Mouse (Mus musculus) right cerebral cortex, postnatal 4 days (tissue): ENCODE results near the gene 1700034I23Rik.
"Not testable (repeated sequence)": the region's sequence is repeated elsewhere in the genome, so short reads cannot be mapped to it uniquely, and the experiment has no call there.

ENCODE experiments used
- DNase-seq: peaks from one replicate; pipeline ENCODE4 v3.0.0-alpha.2; 2022

The 1700034I23Rik gene

DNA sequence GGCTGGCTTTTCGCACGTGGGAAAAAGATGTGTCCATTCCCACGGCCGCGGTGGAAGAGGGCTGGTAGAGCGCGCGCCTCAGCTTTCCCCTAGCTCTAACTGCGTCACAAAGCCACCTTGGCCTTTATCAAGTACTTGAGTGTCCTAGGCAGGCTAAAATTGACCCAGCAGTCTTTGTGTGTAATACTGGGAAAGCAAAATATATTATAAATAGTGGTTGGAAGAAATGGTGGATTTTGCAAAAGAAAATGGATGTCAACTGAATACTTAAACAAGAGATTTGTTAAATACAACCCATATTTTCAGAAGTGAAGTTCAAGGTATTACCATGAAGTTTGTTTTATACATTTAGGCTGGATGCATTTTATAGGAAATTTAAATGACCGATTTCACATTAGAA, at the start of gene 1700034I23Rik:
TSS of gene 1700034I23Rik (minus strand) at position 101 of the 400 bp plus-strand sequence.
- not testable (repeated sequence) for DNase-seq

DNA sequence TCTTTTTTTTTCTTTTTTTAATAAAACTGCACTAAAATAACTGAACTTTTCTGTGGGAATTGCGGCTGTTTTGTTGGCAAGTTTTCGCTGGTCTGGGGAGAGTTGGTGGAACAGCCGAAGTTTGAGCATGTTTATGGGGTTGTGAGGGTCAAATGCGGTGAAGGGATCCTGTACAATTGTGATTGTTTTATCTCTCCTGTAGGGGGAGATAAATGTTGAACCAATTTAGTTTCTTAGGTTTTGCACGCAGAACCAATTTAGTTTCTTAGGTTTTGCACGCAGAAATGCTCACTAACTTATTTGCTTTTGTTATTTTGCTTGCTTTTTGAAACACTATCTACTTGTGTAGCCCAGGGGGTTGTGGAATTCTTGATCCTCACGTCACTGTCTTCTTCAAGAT, 49.0 kb upstream of the 1700034I23Rik start:
- no peak for DNase-seq

DNA sequence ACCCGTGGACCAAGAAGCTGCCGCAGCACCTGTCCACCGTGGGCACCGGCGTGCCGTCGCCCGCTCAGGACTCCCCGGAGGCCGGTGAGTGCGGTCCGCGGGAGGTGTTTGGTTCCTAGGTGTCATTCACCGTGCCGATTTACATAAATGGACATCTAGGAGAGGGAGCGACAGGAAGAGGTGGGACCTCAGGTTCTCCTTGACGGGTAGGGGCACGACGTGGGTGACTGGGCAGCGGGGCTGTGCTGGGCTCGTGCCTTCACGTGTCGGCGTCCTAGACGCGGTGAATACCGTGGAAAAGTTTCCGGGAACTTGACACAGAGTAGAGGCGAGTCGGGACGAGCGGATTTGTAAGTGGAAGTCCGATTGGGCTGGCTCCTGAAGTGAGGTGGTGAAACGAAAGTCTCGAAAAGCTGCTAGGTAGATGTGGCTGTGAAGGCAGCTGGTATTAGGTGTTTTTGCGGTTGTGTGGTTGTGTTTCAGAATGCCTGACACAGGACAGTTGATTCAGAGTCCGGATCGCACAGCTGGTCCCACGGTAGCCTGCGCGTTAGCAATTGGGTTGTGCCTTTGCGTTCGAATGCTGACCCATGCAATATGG, 48.4 kb upstream of the 1700034I23Rik start:
- DNase-seq, result peak; percentile 16

DNA sequence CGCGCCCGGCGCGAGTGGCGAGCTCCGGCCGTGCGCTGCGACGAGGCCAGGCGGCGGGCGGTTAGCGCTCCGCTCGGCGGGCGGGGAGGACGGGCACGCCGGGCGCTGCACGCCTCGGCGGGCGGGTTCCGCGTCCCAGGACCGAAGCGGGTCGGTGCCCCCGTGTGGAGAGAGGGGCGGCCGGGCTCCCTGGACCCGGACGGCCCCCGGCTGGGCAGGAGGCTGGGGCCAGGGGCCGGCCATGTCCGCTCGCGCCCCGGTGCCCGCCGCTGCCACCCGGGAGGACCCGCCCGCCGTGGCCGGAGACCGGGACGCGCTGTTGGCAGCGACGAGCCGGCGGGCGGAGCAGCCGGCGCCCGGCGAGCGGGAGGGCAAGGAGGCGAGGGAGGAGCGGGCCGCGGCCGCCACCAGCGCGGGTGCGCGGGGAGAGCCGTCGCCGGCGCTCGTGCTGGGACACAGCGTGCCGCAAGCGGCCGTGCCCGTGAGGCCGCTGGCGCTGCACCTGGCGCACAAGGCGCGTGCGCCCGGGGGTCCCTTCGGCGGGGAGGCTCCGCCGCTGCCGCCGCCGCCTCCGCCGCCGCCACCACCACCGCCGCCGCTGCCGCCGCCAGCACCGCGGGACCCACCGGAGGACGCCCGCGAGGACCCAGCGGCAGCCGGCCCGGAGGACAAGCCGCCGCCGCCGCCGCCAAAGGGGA, 47.7 kb upstream of the 1700034I23Rik start:
- peak; percentile 44 for DNase-seq

DNA sequence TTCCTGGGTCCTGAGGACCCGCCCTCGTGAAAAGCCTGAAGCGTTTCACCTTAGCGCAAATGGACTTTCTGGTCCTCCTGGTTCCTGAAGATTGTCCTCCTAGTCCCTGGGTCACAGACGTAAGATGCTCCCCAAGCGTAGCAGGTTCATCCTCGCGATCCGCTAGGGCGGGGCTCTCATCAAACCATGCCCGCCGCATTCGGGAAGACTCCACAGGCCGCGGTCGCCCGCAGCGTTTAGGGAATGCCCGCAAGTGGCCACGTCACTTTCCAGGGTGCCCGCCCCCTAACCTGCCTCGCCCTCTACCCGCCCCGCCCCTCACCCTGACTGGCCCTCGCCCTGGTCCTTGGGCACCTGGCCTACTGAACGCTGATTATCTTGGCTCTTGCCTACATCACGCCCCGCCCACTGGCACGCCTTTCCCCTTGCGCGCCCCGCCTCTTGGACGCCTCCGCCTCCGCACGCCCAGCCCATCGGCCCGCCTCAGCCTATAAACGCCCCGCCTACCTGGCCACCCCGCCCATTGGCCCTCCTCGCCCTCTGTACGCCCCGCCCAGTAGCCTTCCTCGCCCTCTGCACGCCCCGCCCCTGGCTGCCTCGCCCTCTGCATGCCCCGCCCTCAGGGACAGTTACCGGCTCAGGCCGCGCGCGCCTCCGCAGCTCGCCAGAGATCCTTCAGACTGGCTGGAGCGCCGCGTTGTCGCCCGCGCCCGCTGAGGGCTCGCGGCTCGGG, 47.0 kb upstream of the 1700034I23Rik start, which contains the start of gene Larp1b:
TSS of gene Larp1b (plus strand) at position 659 of the 733 bp plus-strand sequence.
- peak; percentile 93 for DNase-seq

DNA sequence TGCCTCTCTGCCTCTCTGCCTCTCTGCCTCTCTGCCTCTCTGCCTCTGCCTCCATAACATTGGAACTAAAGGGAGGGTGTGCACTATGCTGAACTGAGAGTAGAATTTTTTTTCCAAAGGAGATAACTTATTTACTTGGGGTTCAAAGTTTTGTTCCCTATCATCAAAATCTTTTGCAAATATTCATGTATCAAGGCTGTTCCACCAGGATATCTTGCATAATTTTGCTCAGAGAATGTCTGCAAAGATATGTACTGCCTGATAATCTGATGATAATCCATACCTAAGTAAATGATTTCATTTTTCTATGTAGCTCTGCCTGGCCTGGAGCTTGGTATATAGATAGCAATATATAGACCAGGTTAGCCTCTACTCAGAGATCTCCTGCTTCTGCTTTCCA, 36.7 kb upstream of the 1700034I23Rik start:
- DNase-seq, result no peak

DNA sequence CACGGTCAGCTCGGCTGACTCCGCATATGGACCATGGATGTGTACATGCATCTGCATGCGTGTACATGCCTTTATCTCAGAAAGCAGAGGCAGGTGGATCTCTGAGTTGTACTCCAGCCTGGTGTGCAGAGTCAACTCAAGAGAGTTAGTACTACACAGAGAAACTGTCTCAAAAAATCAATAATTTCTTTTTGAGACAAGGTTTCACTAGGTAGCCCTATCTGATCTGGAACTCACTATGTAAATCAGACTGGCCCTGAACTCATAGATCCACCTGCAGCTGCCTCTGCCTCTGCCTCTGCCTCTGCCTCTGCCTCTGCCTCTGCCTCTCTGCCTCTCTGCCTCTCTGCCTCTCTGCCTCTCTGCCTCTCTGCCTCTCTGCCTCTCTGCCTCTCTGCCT, 36.2 kb upstream of the 1700034I23Rik start:
- DNase-seq, result no peak

DNA sequence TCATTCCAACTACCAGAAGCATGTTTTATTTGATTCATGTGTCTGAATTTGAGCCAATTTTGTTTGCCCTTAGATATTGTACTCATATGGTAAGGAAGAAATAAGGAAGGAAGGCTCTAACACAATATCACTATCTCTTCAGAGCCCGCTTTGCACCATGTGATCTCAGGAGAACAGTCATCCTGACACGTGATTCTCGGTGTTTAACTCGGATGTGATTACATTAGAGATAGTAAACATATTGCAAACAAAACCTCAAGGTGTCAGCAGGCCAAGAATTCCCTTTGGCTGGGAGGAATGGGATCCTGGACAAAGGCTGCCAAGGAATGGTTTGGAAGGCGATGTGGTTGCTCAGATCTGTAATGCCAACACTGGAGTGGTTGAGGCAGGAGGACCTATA, 35.8 kb upstream of the 1700034I23Rik start:
- DNase-seq, result no peak

DNA sequence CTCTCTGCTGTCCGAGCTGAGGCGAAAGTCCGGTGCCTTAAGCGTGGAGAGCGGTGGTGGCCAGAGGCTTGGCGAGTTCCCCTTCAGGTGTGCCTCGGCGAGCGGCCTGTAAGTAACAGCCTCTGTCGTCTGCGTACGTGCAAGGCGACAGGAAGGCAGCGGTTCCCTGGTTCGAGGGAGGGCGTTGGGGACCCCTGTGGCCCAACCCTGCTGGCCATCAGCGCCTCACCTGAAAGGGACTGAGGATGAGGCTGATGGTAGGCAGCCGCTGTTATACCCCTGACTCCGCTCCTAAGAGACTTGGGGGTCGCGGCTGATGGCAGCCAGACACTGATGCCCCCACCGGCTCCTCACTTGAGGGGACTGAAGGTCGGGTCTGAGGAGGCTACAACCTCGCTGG, 8.0 kb downstream of the 1700034I23Rik start:
- DNase-seq, result peak; percentile 26

DNA sequence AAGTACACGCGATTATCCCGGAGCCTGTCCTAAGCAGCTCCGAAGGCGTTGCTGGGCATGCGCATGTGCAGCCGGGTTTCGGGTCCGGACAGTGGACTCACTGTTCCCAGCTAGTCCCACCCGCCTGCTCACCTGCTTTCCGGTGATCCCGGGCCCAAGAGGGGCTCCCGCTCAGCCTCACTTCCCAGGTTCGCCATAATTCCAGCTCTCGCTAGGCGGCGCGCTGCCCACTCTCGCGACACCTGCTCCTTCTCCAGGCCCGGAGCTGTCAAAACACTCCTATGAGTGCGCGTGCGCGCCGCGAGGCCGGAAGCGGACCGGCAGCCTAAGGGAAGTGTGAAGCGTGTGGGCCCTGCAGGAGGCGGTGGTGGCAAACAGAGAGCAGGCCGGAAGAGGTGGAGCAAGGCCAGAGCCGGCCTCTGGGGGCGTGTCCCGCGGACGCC, 8.5 kb downstream of the 1700034I23Rik start:
- DNase-seq, result peak; percentile 95

DNA sequence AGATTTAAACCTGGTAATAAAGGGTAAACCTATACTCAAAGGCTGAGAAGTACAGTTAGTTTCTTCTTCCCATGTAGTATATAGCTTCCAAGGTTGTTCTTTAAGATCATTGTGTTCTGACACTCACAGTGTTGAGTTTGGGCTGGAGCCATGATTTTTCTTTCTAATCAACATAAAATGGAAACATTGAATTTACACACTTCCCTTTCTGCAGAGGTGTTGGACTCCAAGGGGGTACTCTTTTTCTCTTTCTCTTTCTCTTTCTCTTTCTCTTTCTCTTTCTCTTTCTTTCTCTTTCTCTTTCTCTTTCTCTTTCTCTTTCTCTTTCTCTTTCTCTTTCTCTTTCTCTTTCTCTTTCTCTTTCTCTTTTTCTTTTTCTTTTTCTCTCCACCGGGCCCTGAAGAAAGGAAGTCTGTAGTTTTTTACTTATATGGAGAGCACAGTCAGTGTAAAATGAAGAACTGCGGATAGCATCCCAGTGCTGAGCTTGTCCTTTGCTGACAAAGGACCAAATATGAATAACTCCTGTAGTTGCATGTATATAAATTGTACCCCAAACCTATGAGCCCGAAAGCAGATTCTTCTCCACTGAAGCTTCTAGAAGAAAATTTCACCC, 49.1 kb downstream of the 1700034I23Rik start:
- DNase-seq, result not testable (repeated sequence)
